Mouse (Mus musculus) hindbrain, embryonic 11.5 days (tissue): Measurements from ENCODE around the gene Sox6. TPM values are rescaled to one million over a fixed set of nuclear protein-coding genes. Genes with fewer than 3 reads are reported as not detected.

Source experiments
- ATAC-seq: fragments of 200-750 bp; cut with Nextera tagmentation; 2 replicates; pipeline ENCODE4 v1.8.0; 2017; ENCODE audit warnings: mild to moderate bottlenecking, moderate TSS enrichment, moderate library complexity; ENCODE audit not compliant: low FRiP score
- DNase-seq: peaks from one replicate; pipeline ENCODE4 v3.0.0-alpha.2; 2015; ENCODE audit warnings: low spot score
- H3K27ac ChIP-seq: fragments of 300-500 bp; sonication (generic); 2 replicates; pipeline ENCODE4 v1.5.1; 2014; ENCODE audit warnings: mild to moderate bottlenecking, low read depth, low read length
- H3K27me3 ChIP-seq: fragments of 300-500 bp; sonication (generic); 2 replicates; pipeline ENCODE4 v1.6.1; 2014; ENCODE audit warnings: mild to moderate bottlenecking, low read length, moderate library complexity, mixed read lengths; ENCODE audit not compliant: control insufficient read depth, insufficient read depth
- H3K36me3 ChIP-seq: fragments of 300-500 bp; sonication (generic); 2 replicates; pipeline ENCODE4 v1.6.1; 2014; ENCODE audit warnings: mild to moderate bottlenecking, low read length, moderate library complexity, mixed read lengths; ENCODE audit not compliant: control insufficient read depth, insufficient read depth
- H3K4me1 ChIP-seq: fragments of 300-500 bp; sonication (generic); replicated peaks from 2 replicates; pipeline ENCODE4 v1.6.1; 2014; ENCODE audit warnings: low read length, mixed read lengths; ENCODE audit not compliant: control insufficient read depth, insufficient read depth
- H3K4me2 ChIP-seq: fragments of 300-500 bp; sonication (generic); replicated peaks from 2 replicates; pipeline ENCODE4 v1.6.1; 2014; ENCODE audit warnings: mild to moderate bottlenecking, low read depth, low read length
- H3K4me3 ChIP-seq: fragments of 300-500 bp; sonication (generic); 2 replicates; pipeline ENCODE4 v1.5.1; 2014; ENCODE audit warnings: low read depth, low read length
- H3K9ac ChIP-seq: fragments of 300-500 bp; sonication (generic); 2 replicates; pipeline ENCODE4 v1.6.1; 2014; ENCODE audit warnings: low read depth, low read length
- H3K9me3 ChIP-seq: fragments of 300-500 bp; sonication (generic); 2 replicates; pipeline ENCODE4 v1.6.1; 2016; ENCODE audit warnings: low read length; ENCODE audit not compliant: control insufficient read depth
- whole genome bisulfite sequencing: fragments of 180-500 bp; shearing (Covaris S2); extraction: QIAGEN DNeasy Blood & Tissue Kit; methylation state at CpG from one replicate; pipeline ENCODE4 v1.1.7; 2014; 5-methylcytosine and 5-hydroxymethylcytosine counted together
- polyA plus RNA-seq: library from polyadenylated mRNA; unstranded; fragments of >200 nt; fragmentation: Nextera tagmentation; extraction: Ambion mirVana; gene quantifications from 2 replicates; pipeline ENCODE4 v1.2.1, GENCODE M21; 2014

Gene Sox6
- polyA plus RNA-seq, 1 experiment from 2014 or later: 49.4 TPM

GRCm38 (mm10) chr7:115750275-115750825, 288.2 kb downstream of the Sox6 start:
- 41% methylated on average over 8 of the region's 8 CpGs for WGBS
- H3K36me3 ChIP-seq: no peaks in the 10 kb centered on the region
- H3K27ac ChIP-seq: no peak overlapping the region
- no peak overlapping the region for H3K9ac ChIP-seq
- no peak overlapping the region for H3K4me3 ChIP-seq
- H3K9me3 ChIP-seq: no peaks in the 10 kb centered on the region
- DNase-seq: no peak
- no peaks in the 10 kb centered on the region for H3K27me3 ChIP-seq
- H3K4me2 ChIP-seq: no peak overlapping the region
- ATAC-seq: no peak
- H3K4me1 ChIP-seq: 0 out of 2 replicates have a peak, but pooled peaks cover 2% of the 10 kb centered on the region

DNA sequence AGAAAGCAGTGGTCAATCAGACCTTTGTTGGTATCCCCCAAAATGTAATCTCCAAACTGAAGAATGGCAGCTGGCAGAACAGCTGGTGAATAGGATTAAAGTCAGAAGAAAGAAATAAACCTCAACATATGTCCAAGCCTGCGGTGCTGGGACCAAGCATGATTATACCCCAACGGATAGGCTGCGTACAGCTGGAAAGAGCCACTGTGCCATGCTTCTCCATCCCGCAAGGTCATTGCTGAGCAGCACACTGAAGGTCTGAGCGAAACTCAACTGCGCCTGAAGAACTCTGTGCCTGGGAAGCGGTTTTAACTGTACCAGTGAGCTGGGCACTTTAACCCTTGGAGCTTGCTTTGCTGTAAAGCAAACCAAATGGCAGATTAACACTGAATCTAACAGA, 291.1 kb downstream of the Sox6 start:
- no peak overlapping the region for H3K27ac ChIP-seq
- no peak overlapping the region for H3K4me3 ChIP-seq
- no peaks in the 10 kb centered on the region for H3K9me3 ChIP-seq
- WGBS: 87% methylated on average over 7 of the region's 7 CpGs
- 0 out of 2 replicates have a peak, but pooled peaks cover 2% of the 10 kb centered on the region for H3K4me1 ChIP-seq
- H3K27me3 ChIP-seq: no peaks in the 10 kb centered on the region
- no peak overlapping the region for H3K4me2 ChIP-seq
- ATAC-seq: no peak
- no peak for DNase-seq
- no peaks in the 10 kb centered on the region for H3K36me3 ChIP-seq
- H3K9ac ChIP-seq: no peak overlapping the region

DNA sequence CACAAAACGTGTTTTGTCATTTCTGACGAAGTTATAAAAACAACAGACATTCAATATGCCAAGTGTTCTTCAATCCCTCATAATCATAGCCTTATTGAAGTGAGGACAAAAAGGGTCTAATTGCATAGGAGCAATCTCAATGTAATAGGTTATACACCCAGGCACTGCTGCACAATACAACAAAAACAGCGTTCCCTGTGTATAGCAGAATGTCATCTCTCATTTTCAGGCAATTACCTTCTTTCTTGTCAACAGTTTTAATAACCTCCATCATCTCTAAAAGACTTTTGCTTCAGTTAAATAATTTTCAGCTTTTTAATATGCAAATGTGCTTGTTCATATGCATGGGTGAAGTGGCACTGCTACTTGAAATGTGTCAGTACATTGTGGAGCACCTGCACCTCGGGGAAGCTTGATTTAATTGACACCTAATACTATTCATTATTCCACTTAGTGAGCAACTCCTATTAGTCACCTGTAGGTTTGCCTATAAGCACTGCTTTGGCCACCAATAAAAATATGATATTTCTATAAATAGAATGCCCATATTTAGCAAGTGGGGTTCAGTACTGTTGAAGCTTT, 292.8 kb downstream of the Sox6 start:
- Histone ChIP-seq H3K27ac (no peak overlapping the region), H3K9me3 (no peaks in the 10 kb centered on the region), H3K4me3 (no peak overlapping the region), H3K36me3 (no peaks in the 10 kb centered on the region), H3K27me3 (no peaks in the 10 kb centered on the region), H3K4me1 (no peaks in the 10 kb centered on the region), H3K9ac (no peak overlapping the region), H3K4me2 (no peak overlapping the region)
- DNase-seq: no peak
- WGBS: 85% methylated on average over 4 of the region's 4 CpGs
- ATAC-seq: no peak

DNA sequence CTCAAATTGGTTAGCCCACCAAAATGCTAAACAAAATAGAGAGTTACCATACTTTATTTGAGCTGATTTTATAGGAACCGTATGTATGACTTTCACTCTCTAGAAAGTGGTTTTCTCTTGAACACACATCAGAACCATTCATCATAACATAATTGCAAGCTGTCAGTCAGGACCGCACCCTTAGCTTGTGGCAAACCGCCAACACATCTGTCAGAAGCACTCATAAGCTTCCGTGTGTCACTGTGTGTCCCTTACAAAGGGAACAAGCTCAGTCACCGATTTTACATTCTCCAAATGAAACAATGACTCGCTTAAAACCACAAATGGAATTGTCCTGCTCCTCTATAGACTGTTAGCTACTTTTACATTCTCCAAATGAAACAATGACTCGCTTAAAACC, 304.5 kb downstream of the Sox6 start:
- H3K27ac ChIP-seq: no peak overlapping the region
- no peaks in the 10 kb centered on the region for H3K4me1 ChIP-seq
- H3K9me3 ChIP-seq: no peaks in the 10 kb centered on the region
- H3K4me3 ChIP-seq: no peak overlapping the region
- DNase-seq (no peak), ATAC-seq (no peak)
- no peak overlapping the region for H3K4me2 ChIP-seq
- WGBS: 77% methylated on average over 7 of the region's 7 CpGs
- H3K9ac ChIP-seq: no peak overlapping the region
- H3K36me3 ChIP-seq: no peaks in the 10 kb centered on the region
- no peaks in the 10 kb centered on the region for H3K27me3 ChIP-seq

GRCm38 (mm10) chr7:115732824-115733223, 305.8 kb downstream of the Sox6 start:
- WGBS: 77% methylated on average over 1 of the region's 1 CpGs
- Histone ChIP-seq H3K4me1 (no peaks in the 10 kb centered on the region), H3K9ac (no peak overlapping the region), H3K36me3 (no peaks in the 10 kb centered on the region), H3K9me3 (no peaks in the 10 kb centered on the region), H3K27ac (no peak overlapping the region), H3K27me3 (no peaks in the 10 kb centered on the region), H3K4me3 (no peak overlapping the region), H3K4me2 (no peak overlapping the region)
- DNase-seq (no peak), ATAC-seq (no peak)

DNA sequence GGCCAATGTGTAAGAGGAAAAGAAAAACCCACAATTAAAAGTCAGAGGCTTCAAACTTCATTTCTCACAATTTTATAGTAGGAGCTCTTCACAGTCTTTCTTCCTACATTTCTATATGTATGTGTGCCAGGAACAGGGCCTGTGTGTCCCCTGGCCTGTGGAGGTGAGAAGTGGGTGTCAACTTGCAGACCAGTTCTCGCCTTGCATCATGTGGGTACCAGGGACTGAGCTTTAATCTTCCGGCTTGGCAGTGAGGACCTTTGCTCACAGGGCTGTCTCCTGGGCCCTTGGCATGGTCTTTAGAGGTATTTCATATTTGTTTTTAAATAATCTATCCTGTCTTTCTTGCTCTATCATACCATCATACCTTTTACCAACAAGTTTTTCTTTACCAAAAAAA, 311.8 kb downstream of the Sox6 start:
- Histone ChIP-seq H3K9ac (no peak overlapping the region), H3K4me1 (no peaks in the 10 kb centered on the region), H3K9me3 (no peaks in the 10 kb centered on the region), H3K4me2 (no peak overlapping the region), H3K27me3 (no peaks in the 10 kb centered on the region), H3K27ac (no peak overlapping the region), H3K4me3 (no peak overlapping the region), H3K36me3 (no peaks in the 10 kb centered on the region)
- WGBS: 82% methylated on average over 2 of the region's 2 CpGs
- DNase-seq (no peak), ATAC-seq (no peak)

DNA sequence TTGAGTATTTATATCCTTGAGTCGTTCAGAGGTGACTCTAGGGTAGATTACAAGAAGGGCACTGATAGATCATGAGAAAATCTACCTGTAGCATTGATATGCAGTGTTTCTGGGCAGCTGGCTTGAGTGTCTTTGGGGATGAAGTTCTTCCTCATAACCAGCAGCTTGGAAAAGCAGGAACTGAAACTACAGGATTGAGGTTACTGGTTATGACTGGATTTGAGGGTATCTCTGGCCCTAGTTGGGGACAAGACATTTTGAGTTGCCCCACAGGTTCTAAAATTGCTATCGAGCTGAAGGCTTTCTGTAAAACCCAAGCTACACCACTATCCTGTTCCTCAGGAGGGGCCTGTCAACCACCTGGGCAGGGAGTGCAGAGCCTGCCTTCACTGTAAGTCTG, 314.2 kb downstream of the Sox6 start:
- ATAC-seq (no peak), DNase-seq (no peak)
- no peak overlapping the region for H3K9ac ChIP-seq
- H3K36me3 ChIP-seq: no peaks in the 10 kb centered on the region
- no peaks in the 10 kb centered on the region for H3K27me3 ChIP-seq
- no peak overlapping the region for H3K27ac ChIP-seq
- H3K4me3 ChIP-seq: no peak overlapping the region
- no peak overlapping the region for H3K4me2 ChIP-seq
- no peaks in the 10 kb centered on the region for H3K4me1 ChIP-seq
- H3K9me3 ChIP-seq: no peaks in the 10 kb centered on the region
- 89% methylated on average over 2 of the region's 2 CpGs for WGBS

GRCm38 (mm10) chr7:115721624-115722540, 316.7 kb downstream of the Sox6 start:
- Histone ChIP-seq H3K4me2 (no peak overlapping the region), H3K36me3 (no peaks in the 10 kb centered on the region), H3K9me3 (no peaks in the 10 kb centered on the region), H3K9ac (no peak overlapping the region), H3K27ac (peak overlapping the region; percentile 31), H3K27me3 (no peaks in the 10 kb centered on the region), H3K4me3 (no peak overlapping the region), H3K4me1 (no peaks in the 10 kb centered on the region)
- WGBS: 20% methylated on average over 7 of the region's 7 CpGs
- DNase-seq: peak; percentile 32
- peak; percentile 69 for ATAC-seq
